Mouse (Mus musculus) spleen, postnatal 10 days (tissue): ENCODE data around the gene Gm21905.

Experiments
- DNase-seq, 2 experiments: peaks; one replicate each; pipeline ENCODE4 v3.0.0; 2021 to 2022; ENCODE audit warnings: low spot score in 2 of 2

Gm21905 gene

DNA sequence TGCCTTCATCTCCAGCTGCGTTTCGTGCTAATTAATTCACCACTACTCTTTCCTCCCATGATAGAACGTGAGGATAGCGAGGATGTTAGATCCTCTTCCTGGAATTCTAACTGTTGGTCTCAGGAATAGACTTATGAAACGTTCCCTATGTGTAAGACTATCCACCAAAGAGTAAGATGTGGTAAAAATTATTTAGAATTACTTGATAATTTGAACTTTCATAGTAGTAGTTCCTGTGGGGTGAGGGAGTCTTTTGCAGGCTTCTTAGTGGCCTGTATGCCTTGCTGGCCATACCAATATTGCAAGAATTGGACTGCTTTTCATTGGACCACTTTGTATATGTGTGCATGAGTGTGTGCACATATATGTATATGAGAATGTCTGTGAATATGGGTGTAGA is at the start of gene Gm21905:
Gm21905 (minus strand) TSS at position 101 of the 400 bp plus-strand sequence.
- no peak for DNase-seq

DNA sequence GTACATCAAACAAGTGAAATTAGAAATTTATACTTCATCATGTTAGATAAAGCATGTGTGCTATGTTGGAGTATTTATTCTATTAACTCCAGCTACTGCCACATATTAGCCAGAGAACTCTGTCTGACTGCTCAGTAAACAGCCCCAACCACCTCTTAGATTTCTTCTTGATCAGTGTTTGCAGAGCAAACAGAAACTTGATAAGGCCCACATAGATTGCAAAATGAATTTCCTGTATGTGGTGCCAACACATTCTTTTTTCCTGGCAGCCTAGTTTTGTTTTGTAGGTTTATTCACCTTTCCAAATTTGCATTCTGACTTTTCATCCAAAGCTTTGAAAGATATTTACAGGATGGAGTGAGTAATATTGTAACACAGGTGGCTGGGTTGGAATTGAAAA is 44.2 kb upstream of the Gm21905 start:
- DNase-seq: no peak

DNA sequence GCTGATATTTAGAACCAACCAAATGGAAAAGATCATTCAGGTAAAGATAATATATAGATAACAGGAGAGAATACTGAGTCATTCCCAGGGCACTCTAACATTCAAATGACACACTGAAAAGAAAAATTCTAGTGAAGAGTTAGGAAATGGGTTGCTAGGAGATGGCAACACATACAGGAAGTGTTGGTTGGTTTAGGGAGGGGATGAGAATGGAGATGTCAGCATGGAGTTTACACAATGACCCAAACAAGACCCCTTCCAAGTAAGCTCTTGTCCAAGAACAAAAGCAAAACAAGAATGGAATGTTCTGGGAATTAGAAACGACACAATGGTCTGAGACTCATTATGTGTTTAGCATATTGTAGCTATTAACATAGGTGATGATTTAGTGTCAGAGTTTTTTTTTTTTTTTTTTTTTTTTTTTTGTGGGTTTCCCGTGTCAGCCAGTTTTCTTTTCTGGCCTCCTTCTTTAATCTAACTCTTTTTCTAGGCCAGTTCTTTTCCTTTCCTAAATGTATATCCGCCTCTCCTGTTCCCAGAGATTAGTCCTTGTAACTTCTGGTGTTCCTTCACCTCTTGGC is 35.8 kb upstream of the Gm21905 start:
- DNase-seq: no peak

DNA sequence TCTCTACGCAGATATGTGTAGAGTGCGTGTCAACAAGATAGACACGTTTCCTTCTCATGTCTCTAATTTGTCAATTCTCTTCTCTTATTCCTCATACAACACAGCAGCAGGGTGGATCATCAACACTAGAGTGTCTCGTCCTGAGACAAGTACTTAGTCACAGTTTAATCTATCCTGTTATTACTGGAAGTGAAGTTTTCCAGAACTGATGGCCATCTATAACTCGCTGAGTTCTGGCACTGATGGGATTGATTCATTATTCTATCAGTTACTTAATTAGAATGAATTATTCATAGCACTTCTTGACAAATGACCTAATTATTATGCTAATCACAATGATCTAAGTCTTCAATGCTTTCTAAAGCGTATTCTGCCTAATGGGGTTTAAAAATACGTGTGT is 23.3 kb upstream of the Gm21905 start:
- DNase-seq: no peak

DNA sequence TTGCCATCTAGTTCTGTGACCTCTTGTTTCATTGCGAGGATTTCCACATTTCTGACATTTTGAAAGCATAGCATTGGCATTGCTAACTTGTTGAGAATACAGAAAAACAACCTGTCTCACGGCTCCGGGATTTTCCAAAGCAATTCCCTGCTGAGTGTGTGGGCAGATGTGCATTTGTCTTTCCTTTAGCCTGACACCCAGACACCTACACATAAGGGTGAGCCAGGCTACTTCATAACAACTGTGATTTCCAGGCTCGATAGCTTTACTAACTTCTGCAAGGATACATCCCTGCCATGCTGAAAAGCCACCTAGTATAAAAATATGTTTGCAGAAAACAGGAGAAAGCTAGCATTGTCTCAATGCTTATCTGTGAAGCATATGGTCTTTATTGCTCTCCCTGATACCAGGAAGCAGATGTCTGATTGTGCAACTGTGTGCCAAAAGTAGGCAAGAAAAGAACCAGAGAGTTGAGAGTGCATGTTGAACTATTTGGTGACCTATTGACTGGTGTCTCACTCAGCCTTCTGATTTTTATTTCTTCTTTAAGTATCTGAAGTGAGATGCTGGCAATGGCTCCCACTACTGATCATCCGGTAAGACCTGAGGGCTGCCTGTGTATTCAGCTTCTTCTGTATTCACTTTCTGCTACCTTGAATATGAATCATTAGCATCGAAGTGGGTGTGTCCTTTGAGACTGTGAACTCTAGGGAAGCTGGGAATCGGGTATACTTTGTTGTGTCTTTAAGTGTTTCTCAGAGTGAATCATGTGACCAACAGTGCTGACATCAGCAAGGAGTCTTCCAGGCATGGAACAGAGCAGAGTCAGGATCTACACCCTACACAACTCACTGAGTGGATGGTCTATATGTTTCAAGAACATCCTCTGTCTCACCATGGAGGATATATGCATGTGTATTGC is 15.7 kb upstream of the Gm21905 start:
- no peak for DNase-seq

DNA sequence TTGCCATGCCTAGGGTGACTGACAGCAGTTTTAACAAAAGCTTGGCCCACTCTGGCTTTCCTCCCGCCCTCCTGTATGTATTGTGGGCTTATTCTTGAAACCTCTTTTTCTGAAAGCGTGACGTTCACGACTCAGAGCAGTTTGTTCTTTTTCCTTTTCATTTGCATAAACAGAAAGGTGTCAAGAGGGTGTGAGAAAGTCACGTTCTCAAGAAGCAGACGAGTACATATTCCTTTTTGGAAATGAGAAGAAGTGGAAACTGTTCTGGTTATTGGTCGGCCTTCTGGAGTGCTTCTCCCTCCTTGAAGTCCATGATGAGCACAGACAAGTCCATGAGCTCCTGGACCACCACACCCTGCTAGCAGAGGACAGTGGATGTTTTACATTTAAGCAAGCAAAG is 9.3 kb upstream of the Gm21905 start:
- no peak for DNase-seq

DNA sequence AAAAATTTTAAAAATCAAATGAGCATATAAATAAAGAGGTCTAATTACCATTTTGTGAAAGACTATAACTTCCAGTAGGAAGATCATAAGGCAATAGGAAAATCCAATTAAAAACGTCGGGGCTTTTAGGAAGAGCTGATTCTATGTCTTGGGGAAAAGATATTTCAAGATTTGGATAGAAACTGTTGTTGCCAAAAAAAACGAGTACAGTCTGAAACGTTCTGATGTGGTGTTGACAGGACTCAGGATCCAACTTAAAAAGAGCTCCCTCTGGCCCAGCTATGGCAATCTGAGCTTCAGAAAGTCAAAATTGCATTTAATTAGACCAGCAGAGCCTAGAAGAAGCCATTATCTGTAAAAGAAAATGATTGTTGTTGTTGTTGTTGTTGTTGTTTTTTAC is 7.9 kb upstream of the Gm21905 start:
- no peak for DNase-seq

DNA sequence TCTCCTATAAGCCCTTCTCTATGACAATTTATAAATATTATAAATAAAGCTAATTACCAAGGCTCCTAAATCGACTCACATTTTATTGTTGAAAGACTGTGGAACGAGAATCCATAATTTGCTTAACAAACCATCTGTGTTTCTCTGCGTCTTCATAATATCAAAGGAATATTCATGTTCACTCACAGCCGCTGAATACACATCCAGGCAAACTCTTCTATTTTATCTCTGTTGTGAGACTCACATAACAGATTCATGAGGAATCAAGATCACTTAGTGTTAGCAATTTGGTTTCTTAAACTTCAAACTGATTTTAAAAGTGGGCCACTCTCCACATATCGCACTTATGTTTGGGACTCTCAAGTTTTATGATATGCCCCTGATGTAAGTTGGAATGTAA is 1.9 kb upstream of the Gm21905 start:
- no peak for DNase-seq

DNA sequence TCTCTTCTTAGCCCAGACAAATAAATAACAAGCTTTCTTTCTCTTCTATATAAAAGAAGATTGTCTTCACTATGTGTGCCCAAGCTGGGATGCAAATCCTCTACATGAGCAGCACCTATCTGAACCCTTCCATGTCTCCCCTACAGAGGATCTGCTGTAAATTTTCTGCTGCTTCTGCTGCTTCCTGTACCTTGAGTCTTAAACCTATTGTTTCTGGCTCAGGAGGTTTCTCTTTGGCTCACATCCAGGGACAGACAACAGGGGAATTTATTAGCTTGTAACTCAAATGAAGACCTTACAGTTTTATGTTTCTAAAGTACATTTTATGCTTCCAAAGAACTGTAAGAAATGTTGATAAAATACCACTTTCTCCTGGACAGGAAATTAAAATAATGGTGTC is 785 bp upstream of the Gm21905 start:
- DNase-seq: no peak

DNA sequence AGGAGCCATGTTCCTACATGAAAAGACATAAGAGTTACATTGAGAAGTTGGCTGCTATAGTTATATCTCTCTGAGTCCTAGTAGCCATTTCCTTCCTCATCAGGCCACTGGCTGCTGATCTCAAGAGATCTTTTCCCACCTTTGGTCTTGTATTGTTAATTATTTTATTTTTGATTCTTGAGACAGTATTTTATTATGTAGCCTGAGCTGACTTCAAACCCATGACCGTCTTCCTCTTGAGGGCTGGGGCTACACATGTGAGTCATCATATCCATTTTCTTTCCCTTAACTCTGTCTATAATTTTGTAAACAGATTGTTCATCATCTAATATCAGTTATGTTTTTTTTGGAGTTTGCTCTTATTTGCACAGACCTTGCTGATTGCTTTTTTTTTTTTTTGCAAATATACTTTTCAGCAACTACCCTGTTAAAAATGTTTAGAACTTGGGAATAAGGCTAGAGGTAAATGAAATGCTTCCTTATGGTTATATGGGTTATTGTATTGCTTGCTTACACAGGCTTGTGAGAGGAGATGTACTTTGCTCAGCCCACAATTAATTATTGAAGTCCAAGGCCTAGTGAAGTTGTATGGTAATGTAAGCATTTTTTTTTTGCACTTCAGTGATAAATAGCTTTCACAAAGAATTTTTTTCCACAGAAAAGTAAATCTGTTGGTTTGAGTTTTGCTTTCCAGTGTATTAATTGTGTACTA is 2.0 kb downstream of the Gm21905 start:
- no peak for DNase-seq

DNA sequence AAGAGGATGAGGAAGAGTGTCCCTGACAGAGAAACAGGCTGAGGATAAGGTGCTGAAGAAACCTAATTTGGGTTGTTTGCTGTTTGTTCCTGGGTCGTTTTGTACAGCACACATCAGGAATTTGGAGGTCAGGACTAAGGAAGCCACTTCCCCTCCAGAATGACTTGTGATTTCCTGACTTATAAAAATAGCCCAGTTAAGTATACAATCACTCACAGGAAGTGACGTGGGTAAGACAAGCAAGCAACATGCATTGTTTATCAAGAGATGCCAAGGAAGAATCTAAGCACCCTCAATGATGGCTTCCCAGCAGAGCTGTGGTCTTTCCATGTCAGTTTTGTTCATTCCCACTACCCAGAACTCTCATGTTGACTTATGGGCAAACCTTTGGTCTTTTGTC is 3.0 kb downstream of the Gm21905 start:
- no peak for DNase-seq

DNA sequence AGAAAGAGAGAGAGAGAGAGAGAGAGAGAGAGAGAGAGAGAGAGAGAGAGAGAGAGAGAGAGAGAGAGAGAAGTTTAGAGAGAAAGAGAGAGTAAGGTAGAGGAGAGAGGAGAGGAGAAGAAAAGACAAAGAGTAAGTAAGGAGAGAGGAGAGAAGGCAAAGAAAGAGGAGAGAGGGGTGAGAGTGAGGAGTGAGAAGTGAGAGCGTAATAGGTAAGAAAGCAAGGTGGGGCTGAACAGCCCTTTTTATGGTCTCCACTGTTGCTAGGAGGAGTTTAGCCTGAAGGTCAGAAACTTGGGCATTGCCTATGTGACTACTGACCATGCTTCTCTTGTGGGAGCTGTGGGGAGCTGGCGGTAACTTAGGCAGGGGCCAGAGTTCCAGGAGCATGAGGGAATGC is 4.9 kb downstream of the Gm21905 start, which contains the start of gene Gm5108:
Gm5108 (plus strand) TSS at position 301 of the 400 bp plus-strand sequence.
- no peak for DNase-seq

DNA sequence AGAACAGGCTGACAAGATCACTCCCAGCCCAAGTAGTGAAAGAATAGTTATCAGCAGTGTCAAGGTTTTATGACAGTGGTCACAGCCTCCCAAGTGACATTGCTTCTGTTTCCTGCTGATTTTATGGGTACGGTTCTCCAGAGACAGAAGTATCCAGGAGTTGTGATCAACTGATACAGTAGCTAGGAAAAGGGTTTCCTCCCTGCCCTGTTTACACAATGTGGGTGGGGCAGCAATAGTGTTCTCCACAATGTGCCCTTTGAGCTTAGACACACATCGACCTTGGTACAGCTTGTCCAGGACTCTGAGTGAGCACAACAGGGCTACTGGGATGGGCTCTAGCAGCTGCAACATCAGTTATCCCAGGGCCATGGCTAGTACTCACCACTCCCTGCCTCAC is 14.6 kb downstream of the Gm21905 start:
- no peak for DNase-seq

DNA sequence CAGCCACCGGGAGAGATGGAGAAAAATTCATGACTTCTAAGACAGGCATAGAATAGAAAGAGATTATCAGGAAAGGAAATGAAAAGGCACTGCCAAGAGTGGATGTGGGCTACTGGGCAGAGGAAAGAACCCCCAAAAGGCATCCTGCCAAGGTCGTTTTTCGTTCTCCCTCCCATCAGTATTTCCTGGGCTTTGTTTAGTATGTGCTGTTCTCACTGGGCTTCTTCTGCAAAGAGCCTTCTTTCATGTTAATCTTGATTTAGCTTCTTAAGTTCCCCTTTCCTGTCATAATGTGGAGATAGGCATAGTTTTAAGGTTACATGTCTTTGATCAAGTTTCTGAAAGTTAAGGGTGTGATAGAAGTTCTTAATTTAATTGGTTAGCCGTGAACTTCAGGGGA is 15.6 kb downstream of the Gm21905 start:
- DNase-seq: no peak

DNA sequence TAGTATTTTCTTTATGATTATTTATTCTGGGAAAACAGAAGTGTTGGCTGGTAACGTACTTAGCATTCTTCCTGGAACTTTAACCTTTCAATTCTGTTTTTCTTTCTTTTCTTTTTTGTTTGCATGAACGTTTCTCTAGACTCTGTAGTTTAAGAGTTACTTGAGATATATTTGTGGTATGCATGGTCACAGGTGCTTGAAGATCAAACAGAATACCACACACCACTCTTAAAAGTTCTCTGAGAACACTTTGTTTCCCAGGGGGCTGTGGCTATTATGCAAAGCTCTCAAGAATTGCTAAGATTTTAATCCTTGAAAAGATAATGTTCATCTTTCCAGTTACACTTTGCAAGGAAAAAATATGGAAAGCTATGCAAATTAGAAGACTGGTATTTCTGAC is 41.7 kb downstream of the Gm21905 start:
- no peak for DNase-seq

DNA sequence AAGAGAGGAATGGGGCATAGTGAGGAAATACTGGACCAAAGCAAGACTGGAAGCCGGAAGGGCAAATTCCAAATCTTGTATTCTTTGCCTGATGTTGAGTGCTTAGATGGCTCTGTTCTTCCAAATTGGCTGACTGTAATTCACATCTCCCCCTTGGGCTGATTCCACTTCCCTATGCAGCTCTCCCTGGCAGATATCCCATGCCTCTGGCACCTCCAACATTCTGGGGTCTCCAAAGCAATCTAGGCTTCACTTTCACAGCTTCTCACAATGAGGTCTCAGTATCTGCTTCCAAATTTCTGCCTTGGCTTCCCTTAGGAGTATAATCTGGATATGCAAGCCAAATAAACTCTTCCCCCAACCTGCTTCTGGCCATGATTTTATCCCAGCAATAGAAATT is 47.3 kb downstream of the Gm21905 start:
- DNase-seq: no peak

DNA sequence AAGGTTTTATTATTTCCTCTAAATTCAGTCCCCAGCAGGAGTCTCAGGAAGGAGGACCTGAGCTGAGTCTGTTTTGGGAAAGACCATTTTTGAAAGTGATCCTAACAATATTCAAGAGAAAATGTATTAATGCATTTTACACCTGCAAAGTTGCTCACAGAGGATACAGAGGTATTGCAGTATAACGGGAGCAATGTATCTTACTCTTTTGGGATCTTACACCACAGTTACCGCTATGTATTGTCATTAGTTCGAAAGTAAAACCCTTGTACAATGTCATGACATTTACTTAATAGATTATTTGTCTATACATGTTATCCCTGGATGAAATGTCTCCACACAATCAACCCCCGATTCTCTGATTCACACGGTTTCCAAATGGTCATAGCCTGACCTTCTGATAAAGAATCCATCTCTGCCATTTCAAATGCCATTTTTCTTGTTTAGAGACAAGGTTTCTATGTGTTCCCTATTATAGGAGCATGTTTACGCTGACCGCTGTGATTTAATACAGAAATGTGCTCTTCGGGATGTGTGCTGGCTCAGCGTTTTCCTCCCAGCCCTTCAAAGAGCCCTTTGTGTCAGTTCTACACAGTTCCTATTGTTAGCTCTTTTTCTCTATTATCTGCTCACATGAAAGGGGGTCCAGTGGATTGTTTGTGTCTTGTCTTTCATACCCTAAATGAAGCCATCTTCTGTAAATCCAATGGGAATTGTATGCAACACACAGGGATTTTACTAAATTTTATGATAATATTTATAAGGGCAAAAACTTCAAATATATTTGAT is 61.6 kb downstream of the Gm21905 start:
- no peak for DNase-seq

DNA sequence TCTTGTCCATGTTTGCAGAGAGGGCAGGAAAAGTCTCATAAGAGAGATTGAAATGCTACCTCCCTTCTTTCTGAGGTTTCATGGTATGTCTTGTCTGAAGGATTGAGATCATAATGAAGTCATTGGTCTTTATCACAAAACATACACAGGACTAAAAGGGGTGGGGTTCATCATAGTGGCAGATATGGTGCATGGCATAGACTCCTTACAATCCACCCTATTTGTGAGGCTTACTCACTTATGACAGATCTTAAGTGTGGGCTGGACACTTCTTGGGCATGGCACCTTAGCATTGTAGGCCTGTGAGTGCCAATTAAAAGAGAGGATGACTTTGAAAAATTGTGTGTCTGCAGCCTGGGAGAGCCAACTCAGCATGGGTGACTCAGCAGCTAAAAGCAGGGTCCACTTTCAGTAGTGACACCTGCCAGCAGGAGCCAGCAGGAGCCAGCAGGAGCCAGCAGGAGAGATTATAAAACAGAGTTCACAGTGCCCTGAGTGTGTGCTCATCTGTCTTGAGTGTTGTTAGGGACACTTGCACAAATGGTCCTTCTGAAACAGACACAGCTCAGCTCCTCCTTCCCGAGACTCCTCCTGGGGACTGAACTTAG is 62.6 kb downstream of the Gm21905 start:
- DNase-seq: no peak
